Mouse (Mus musculus) kidney, adult 2 months (tissue): Measurements from ENCODE around the gene Me3.

Experiments
- CTCF ChIP-seq: fragments of 200-500 bp; conservative IDR thresholded peaks from 2 replicates; pipeline ENCODE4 v1.5.1; 2011; ENCODE audit warnings: low read depth, mild to moderate bottlenecking, control low read depth, low read length, moderate library complexity, mixed read lengths; ENCODE audit not compliant: insufficient read depth, insufficient read length
- POLR2A ChIP-seq: fragments of 200-500 bp; IDR thresholded peaks from one replicate; pipeline ENCODE4 v1.6.1; 2011; ENCODE audit warnings: low read depth, low read length, control low read depth

DNA sequence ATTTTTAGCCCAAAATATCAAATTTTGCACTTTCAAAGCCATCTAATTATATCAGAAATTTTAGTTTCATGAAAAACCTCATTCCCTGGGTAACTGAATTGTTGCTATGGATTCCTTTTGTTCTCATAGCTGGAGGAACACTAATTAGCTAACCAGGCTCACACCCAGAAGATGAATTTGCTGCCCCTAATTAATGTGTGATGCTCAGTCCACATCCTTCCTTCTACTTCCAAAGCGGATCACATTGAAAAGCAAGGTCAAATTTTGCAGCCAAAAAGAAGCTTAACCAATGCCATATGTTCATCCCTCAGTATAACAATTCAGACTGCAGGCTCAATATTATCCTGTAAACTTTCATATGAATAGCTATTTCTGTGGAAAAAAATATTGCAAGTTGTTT lies 45.7 kb downstream of the Me3 start:
- TF ChIP-seq CTCF = no peak
- TF ChIP-seq POLR2A = no peak
